Mouse (Mus musculus) midbrain, embryonic 11.5 days (tissue): ENCODE measurements at regions not wholly inside any gene's neighbourhood (a gene's known extent, or its start where the extent isn't known, plus 50 kb on each side); places are given as distances from the start of the nearest gene placed in this dataset.

Source experiments
- ATAC-seq: fragments of 200-750 bp; cut with Nextera tagmentation; 2 replicates; pipeline ENCODE4 v1.8.0; 2017; ENCODE audit warnings: moderate TSS enrichment, moderate library complexity; ENCODE audit not compliant: low FRiP score
- DNase-seq: peaks from one replicate; pipeline ENCODE4 v3.0.0; 2015; ENCODE audit warnings: low spot score; ENCODE audit errors: missing footprints
- H3K27ac ChIP-seq: fragments of 300-500 bp; sonication (generic); 2 replicates; pipeline ENCODE4 v1.5.1; 2014; ENCODE audit warnings: low read depth, low read length
- H3K27me3 ChIP-seq: fragments of 300-500 bp; sonication (generic); 2 replicates; pipeline ENCODE4 v1.6.1; 2014; ENCODE audit warnings: mild to moderate bottlenecking, low read length, moderate library complexity, mixed read lengths; ENCODE audit not compliant: control insufficient read depth, insufficient read depth
- H3K36me3 ChIP-seq: fragments of 300-500 bp; sonication (generic); 2 replicates; pipeline ENCODE4 v1.6.1; 2014; ENCODE audit warnings: mild to moderate bottlenecking, low read length, moderate library complexity, mixed read lengths; ENCODE audit not compliant: control insufficient read depth, insufficient read depth
- H3K4me1 ChIP-seq: fragments of 300-500 bp; sonication (generic); 2 replicates; pipeline ENCODE4 v1.6.1; 2014; ENCODE audit warnings: low read length; ENCODE audit not compliant: control insufficient read depth, insufficient read depth
- H3K4me2 ChIP-seq: fragments of 300-500 bp; sonication (generic); 2 replicates; pipeline ENCODE4 v1.6.1; 2014; ENCODE audit warnings: mild to moderate bottlenecking, moderate library complexity
- H3K4me3 ChIP-seq: fragments of 300-500 bp; sonication (generic); 2 replicates; pipeline ENCODE4 v1.5.1; 2014; ENCODE audit warnings: low read depth, low read length
- H3K9ac ChIP-seq: fragments of 300-500 bp; sonication (generic); 2 replicates; pipeline ENCODE4 v1.6.1; 2014; ENCODE audit warnings: low read length
- H3K9me3 ChIP-seq: fragments of 300-500 bp; sonication (generic); 2 replicates; pipeline ENCODE4 v1.6.1; 2016; ENCODE audit warnings: low read length; ENCODE audit not compliant: control insufficient read depth
- WGBS: fragments of 180-500 bp; shearing (Covaris S2); extraction: QIAGEN DNeasy Blood & Tissue Kit; methylation state at CpG from one replicate; pipeline ENCODE4 v1.1.7; 2014; 5-methylcytosine and 5-hydroxymethylcytosine counted together

DNA sequence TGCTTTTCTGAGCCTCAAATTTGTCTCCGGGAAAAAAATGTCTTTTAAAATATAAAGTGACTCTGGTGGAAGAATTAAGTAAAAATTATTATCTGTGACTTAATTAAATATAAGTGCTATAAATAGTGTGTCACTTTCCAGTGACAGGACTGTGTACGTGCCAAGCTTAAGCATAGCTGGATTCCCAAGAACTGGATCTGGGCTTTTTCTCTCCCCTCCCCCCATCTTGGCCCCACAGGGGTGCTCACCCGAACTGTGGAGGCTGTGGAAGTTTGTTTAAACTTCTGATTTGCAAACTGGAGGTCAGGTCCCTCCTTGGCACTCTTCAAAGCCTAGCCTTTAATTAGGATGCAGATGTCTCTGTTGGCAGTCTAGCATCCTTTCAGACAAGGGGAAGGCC lies 97.1 kb upstream of the Ado start:
- no peak overlapping the region for H3K4me3 ChIP-seq
- H3K9ac ChIP-seq = no peak overlapping the region
- no peak overlapping the region for H3K4me2 ChIP-seq
- 0 out of 2 replicates have a peak, but pooled peaks have one; percentile 10 for ATAC-seq
- DNase-seq = no peak
- no peaks in the 10 kb centered on the region for H3K36me3 ChIP-seq
- 45% methylated on average over 3 of the region's 3 CpGs for WGBS
- H3K4me1 ChIP-seq = peaks cover 3% of the 10 kb centered on the region
- no peaks in the 10 kb centered on the region for H3K27me3 ChIP-seq
- H3K27ac ChIP-seq = no peak overlapping the region
- H3K9me3 ChIP-seq = no peaks in the 10 kb centered on the region

DNA sequence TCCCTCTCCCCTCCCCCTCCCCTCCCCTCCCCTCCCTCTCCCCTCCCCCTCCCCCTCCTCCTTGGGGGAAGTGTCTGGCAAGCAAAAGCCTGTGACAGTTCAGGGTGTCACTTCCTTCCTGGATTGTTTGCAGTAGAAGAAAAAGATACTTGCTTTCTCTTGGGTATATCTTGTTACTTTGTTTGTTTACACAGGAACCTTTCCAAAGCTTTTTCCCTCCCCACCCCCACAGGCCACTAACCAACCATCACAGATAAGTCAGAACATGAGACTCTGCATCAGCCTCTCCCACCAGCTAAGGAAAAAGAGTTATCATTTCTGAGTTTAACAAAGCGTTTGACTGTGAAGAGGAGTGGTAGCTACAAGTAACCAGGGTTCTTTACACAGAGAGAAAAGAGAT lies 95.5 kb upstream of the Ado start:
- Histone ChIP-seq H3K27ac (no peak overlapping the region), H3K9me3 (no peaks in the 10 kb centered on the region), H3K36me3 (no peaks in the 10 kb centered on the region), H3K9ac (no peak overlapping the region), H3K4me2 (no peak overlapping the region), H3K4me3 (no peak overlapping the region), H3K27me3 (no peaks in the 10 kb centered on the region), H3K4me1 (peaks cover 3% of the 10 kb centered on the region)
- WGBS = 70% methylated on average over 1 of the region's 1 CpGs
- ATAC-seq (no peak), DNase-seq (no peak)

DNA sequence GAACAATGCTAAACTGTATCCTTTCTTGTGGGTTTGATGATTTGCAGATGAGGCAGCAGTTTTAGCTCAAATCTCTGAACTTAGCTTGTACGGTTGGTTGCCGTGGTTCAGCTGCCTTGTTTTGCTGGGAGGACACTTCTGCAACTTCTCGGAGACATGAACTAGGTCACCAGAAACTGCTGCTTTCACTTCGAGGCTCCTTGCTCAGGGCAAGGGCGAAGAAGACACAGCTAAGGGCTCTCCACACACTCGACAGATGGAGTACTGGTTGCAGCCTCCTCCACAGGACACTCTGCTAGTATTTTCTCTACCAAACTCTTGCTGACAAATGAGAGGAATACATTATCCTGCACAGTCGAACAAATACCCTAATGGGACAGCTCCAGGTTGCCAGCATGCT lies 94.9 kb upstream of the Ado start:
- Histone ChIP-seq H3K27ac (no peak overlapping the region), H3K9ac (no peak overlapping the region), H3K4me2 (no peak overlapping the region), H3K27me3 (no peaks in the 10 kb centered on the region), H3K9me3 (no peaks in the 10 kb centered on the region), H3K36me3 (no peaks in the 10 kb centered on the region), H3K4me1 (peaks cover 3% of the 10 kb centered on the region), H3K4me3 (no peak overlapping the region)
- ATAC-seq (no peak), DNase-seq (no peak)
- 63% methylated on average over 7 of the region's 7 CpGs for WGBS

DNA sequence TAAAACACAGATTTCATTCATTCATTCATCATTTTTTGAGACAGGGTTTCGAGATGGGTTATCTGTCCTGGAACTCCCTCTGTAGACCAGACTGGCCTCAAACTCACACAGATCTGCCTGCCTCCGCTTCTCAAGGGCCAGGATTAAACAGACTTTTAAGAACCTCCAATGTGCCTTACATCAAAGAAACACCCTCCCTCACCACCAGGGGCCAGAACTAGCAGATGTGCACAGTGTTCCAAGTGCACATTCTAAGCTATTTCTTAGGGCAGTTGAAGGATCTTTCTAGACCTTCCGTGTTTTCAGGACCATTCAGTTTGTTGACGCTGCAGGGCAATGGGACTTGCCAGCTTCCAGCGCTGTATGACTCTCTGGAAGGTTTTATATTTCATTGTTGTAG lies 88.6 kb upstream of the Ado start:
- no peak overlapping the region for H3K4me2 ChIP-seq
- peaks cover 8% of the 10 kb centered on the region for H3K4me1 ChIP-seq
- no peaks in the 10 kb centered on the region for H3K36me3 ChIP-seq
- H3K27ac ChIP-seq = no peak overlapping the region
- WGBS = 73% methylated on average over 5 of the region's 5 CpGs
- no peak overlapping the region for H3K9ac ChIP-seq
- ATAC-seq (peak; percentile 45; the same call in 1 of the 2 replicates), DNase-seq (no peak)
- H3K27me3 ChIP-seq = no peaks in the 10 kb centered on the region
- no peaks in the 10 kb centered on the region for H3K9me3 ChIP-seq
- H3K4me3 ChIP-seq = no peak overlapping the region

DNA sequence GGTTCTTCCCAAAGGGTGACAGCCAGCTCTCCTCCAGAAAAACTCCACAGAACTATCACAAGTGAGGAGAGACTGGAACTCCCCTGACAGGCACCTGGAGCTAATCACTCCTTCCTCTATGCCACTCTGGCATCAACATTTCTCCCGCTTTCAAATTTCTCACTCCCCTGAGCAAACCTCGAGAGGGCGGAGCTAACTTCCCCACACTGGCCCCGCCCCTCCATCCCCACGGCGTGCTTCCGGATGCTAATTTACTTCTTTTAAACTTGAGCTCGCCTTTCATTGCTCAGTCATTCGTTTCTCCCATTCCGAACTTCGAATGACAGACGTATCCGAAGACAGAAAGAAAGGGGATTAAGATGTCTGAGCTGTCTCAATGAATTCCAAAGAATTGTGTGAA lies 87.8 kb upstream of the Ado start:
- peak; percentile 92 for DNase-seq
- peaks cover 8% of the 10 kb centered on the region for H3K4me1 ChIP-seq
- H3K4me2 ChIP-seq = peak overlapping the region; percentile 38
- no peaks in the 10 kb centered on the region for H3K27me3 ChIP-seq
- H3K9me3 ChIP-seq = no peaks in the 10 kb centered on the region
- 0 out of 2 replicates have a peak overlapping the region, but pooled peaks have one; percentile 2 for H3K9ac ChIP-seq
- peak; percentile 79 for ATAC-seq
- H3K27ac ChIP-seq = no peak overlapping the region
- H3K4me3 ChIP-seq = no peak overlapping the region; the same call in 1 of the 2 replicates
- no peaks in the 10 kb centered on the region for H3K36me3 ChIP-seq
- WGBS = 3% methylated on average over 13 of the region's 13 CpGs

DNA sequence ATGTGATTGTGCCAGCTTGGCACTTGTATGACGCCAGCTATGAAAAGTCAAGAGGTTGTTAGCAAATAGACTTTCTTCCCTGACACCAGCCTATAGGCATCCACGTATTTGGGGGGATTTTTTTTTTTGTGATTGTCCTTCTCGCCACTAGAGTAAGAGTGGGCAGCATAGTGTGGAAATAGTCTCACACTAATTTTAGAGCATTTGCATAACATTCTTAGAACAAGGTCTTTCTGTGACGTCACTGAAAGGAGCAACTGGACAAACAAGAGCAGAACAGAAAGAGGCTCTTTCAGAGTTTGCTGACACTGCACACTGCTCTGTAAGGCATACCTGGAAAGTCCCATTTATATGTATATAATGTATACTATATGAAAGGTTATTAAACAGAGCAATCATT lies 86.0 kb upstream of the Ado start:
- ATAC-seq = no peak

DNA sequence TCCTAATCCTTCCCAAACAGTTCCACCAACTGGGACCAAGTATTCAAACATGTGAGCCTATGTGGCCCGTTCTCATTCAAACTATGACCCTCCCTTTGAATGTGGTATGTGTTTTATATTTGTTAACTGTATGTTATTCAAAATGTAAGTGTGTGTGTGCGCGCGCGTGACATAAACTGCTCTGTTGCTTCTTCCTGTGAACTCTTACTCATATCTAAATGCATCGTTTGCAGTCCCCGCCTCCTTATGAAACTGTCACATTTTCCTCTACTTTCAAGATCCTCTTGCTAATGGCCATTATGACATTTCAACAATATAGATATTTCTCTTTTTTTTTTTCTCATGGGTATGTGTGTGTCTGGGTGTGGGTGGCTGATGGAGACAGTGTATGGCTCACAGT lies 84.3 kb upstream of the Ado start:
- no peak for ATAC-seq
- DNase-seq = no peak
- no peak overlapping the region for H3K4me3 ChIP-seq
- no peak overlapping the region for H3K9ac ChIP-seq
- no peaks in the 10 kb centered on the region for H3K27me3 ChIP-seq
- 93% methylated on average over 7 of the region's 7 CpGs for WGBS
- no peaks in the 10 kb centered on the region for H3K9me3 ChIP-seq
- no peak overlapping the region for H3K4me2 ChIP-seq
- H3K27ac ChIP-seq = no peak overlapping the region
- no peaks in the 10 kb centered on the region for H3K36me3 ChIP-seq
- peaks cover 8% of the 10 kb centered on the region for H3K4me1 ChIP-seq

More for the DNA sequence above, 86.0 kb upstream of the Ado start:
- Histone ChIP-seq H3K36me3 (no peaks in the 10 kb centered on the region), H3K4me1 (peaks cover 8% of the 10 kb centered on the region), H3K9ac (no peak overlapping the region), H3K27me3 (no peaks in the 10 kb centered on the region), H3K27ac (no peak overlapping the region), H3K4me2 (no peak overlapping the region), H3K4me3 (no peak overlapping the region), H3K9me3 (no peaks in the 10 kb centered on the region)
- 87% methylated on average over 4 of the region's 4 CpGs for WGBS
- no peak for DNase-seq

DNA sequence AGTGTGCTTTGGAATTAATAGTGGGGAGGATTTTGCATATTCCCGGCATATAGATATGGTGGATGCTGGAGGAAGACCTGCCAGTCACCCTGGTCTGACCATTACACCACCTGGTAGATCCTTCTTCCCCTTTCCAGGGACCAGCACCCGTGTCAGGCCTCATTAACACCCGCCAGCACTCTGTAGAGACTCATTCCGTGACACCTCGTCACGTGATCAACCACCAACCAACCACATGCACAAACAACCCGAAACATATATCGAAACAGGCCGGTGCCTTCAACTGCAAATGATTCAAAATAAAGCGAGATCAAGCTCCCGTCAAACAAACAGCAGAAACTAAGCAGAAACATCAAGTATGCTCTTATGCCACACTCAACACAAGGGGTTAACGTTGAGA lies 74.6 kb upstream of the Ado start:
- H3K4me3 ChIP-seq = no peak overlapping the region
- no peak overlapping the region for H3K9ac ChIP-seq
- DNase-seq = no peak
- no peak overlapping the region for H3K27ac ChIP-seq
- no peaks in the 10 kb centered on the region for H3K36me3 ChIP-seq
- 87% methylated on average over 12 of the region's 12 CpGs for WGBS
- no peak overlapping the region for H3K4me2 ChIP-seq
- H3K4me1 ChIP-seq = no peaks in the 10 kb centered on the region
- H3K9me3 ChIP-seq = no peaks in the 10 kb centered on the region
- no peak for ATAC-seq
- no peaks in the 10 kb centered on the region for H3K27me3 ChIP-seq

DNA sequence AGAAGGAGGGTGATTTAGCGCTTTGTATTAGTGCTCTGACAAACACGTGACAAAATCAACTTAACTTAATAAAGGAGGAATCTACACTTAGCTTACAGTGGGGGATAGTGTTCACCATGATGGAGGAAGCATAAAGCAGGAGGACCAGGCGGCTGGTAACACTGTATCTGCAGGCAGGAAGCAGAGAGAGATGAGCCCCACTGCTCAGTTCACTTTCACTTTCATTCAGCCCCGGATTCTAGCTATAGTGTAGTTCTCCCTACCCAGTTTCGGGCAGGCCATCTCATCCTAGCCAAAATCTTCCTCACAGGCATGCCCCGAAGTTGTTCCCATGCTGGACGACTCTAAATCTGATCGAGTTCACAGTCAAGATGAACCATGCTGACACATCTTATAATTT lies 71.3 kb upstream of the Ado start:
- no peak for DNase-seq
- WGBS = 81% methylated on average over 8 of the region's 8 CpGs
- H3K4me1 ChIP-seq = no peaks in the 10 kb centered on the region
- H3K27me3 ChIP-seq = no peaks in the 10 kb centered on the region
- H3K27ac ChIP-seq = no peak overlapping the region
- no peak for ATAC-seq
- no peaks in the 10 kb centered on the region for H3K9me3 ChIP-seq
- no peak overlapping the region for H3K4me2 ChIP-seq
- H3K36me3 ChIP-seq = no peaks in the 10 kb centered on the region
- H3K4me3 ChIP-seq = no peak overlapping the region
- no peak overlapping the region for H3K9ac ChIP-seq

DNA sequence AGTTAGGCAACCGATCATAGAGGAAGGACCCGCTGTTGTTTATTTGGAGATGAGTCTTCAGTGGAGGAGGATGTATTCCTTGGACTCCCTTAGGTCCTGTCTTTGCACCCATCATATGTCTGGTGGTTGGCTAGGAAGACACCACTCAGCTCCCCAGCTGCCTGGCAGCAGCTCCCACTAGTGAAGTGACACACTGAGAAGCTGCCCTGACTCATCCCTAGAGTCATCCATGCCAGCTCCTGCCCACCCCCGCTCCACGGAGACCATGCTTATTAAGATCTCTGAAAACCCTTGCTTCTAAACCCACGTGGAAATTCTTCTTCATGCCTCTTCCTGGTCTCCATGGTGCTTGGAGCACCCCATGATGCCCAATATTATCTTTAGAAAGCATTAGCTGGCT lies 69.4 kb upstream of the Ado start:
- H3K9me3 ChIP-seq = no peaks in the 10 kb centered on the region
- no peak for ATAC-seq
- no peak for DNase-seq
- 76% methylated on average over 5 of the region's 5 CpGs for WGBS
- no peaks in the 10 kb centered on the region for H3K27me3 ChIP-seq
- H3K4me2 ChIP-seq = no peak overlapping the region
- no peak overlapping the region for H3K9ac ChIP-seq
- no peak overlapping the region for H3K27ac ChIP-seq
- H3K36me3 ChIP-seq = no peaks in the 10 kb centered on the region
- no peaks in the 10 kb centered on the region for H3K4me1 ChIP-seq
- no peak overlapping the region for H3K4me3 ChIP-seq
